Mouse (Mus musculus) ES-E14 (cell line): ENCODE measurements at regions not wholly inside any gene's neighbourhood (a gene's known extent, or its start where the extent isn't known, plus 50 kb on each side); places are given as distances from the start of the nearest gene placed in this dataset.

Experiments used
- DNase-seq: peaks from one replicate; pipeline ENCODE4 v3.0.0-alpha.2; 2013; ENCODE audit warnings: low read depth, low spot score
- H3K27ac ChIP-seq: 2 replicates; pipeline ENCODE4 v1.5.1; 2012; ENCODE audit warnings: low read depth, mild to moderate bottlenecking, low read length, moderate library complexity, mixed read lengths; ENCODE audit not compliant: poor library complexity, insufficient read depth, severe bottlenecking
- H3K36me3 ChIP-seq: 2 replicates; pipeline ENCODE4 v1.6.1; 2012; ENCODE audit warnings: mild to moderate bottlenecking, low read length, moderate library complexity, mixed read lengths; ENCODE audit not compliant: control insufficient read depth, poor library complexity, insufficient read depth, severe bottlenecking
- H3K4me1 ChIP-seq, 2 experiments: fragments of 150-350 bp in 1 of 2; sonication (generic) in 1 of 2; 2 replicates each; pipeline ENCODE4 v1.6.1; 2012; ENCODE audit warnings: low read length in 2 of 2, mild to moderate bottlenecking in 1 of 2, mixed read lengths in 1 of 2; ENCODE audit not compliant: control insufficient read depth in 2 of 2, insufficient read depth in 2 of 2, poor library complexity in 1 of 2
- H3K4me3 ChIP-seq, 2 experiments: fragments of 150-350 bp in 1 of 2; sonication (generic) in 1 of 2; 2 replicates each; pipeline ENCODE4 v1.5.1; 2012; ENCODE audit warnings: low read length in 2 of 2, low read depth in 1 of 2, mild to moderate bottlenecking in 1 of 2, mixed read lengths in 1 of 2; ENCODE audit not compliant: insufficient read depth in 1 of 2, poor library complexity in 1 of 2, severe bottlenecking in 1 of 2
- H3K9ac ChIP-seq: 2 replicates; pipeline ENCODE4 v1.6.1; 2012; ENCODE audit warnings: low read depth, mild to moderate bottlenecking, low read length, mixed read lengths; ENCODE audit not compliant: poor library complexity, insufficient read depth, severe bottlenecking
- H3K9me3 ChIP-seq: fragments of 150-350 bp; sonication (generic); 2 replicates; pipeline ENCODE4 v1.6.1; 2012; ENCODE audit warnings: low read depth, mild to moderate bottlenecking, low read length; ENCODE audit not compliant: control insufficient read depth, insufficient read depth
- CHD2 ChIP-seq: IDR thresholded peaks from 2 replicates; pipeline ENCODE4 v1.6.1; 2014; ENCODE audit warnings: mild to moderate bottlenecking, low read depth, low read length, inconsistent platforms
- HCFC1 ChIP-seq: IDR thresholded peaks from 2 replicates; pipeline ENCODE4 v1.6.1; 2012; ENCODE audit warnings: low read length, inconsistent platforms, borderline replicate concordance; ENCODE audit not compliant: insufficient read depth
- MAFK ChIP-seq: IDR thresholded peaks from 2 replicates; pipeline ENCODE4 v1.6.1; 2014; ENCODE audit warnings: mild to moderate bottlenecking, low read depth, low read length, inconsistent platforms; ENCODE audit not compliant: insufficient read depth
- ZC3H11A ChIP-seq: IDR thresholded peaks from 2 replicates; pipeline ENCODE4 v1.6.1; 2012; ENCODE audit warnings: low read depth, mild to moderate bottlenecking, inconsistent platforms, low read length, borderline replicate concordance
- ZNF384 ChIP-seq: IDR thresholded peaks from 2 replicates; pipeline ENCODE4 v1.6.1; 2012; ENCODE audit warnings: low read depth, low read length, inconsistent platforms
- in situ Hi-C, 2 experiments: fragments of 600-800 bp; cut with MboI; formaldehyde crosslinking; loops; one replicate each; pipeline ENCODE4 v1.15.1; 2025; ENCODE audit warnings: low sequenced_read_pairs in 2 of 2, inconsistent platforms in 1 of 2; ENCODE audit not compliant: unreplicated experiment in 2 of 2

DNA sequence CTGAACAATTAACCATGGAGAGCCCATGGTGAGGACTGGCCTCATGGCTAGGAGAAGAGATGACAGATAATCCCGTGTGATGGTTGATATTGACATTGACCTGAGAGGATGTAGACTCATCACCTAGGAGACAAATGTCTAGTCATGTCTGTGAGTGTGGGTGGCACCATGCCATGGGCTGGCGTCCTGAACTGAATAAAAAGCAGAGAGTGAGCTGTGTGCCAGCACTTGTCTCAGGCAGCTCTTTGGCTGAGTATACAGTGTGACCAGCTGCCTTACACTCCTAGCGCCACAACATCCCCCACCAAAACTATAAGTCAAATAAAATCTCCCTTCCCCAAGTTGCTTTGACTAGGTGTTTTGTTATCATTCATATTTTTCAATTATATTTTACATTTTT, 198.4 kb upstream of the Mvb12b start:
- no peak overlapping the region for H3K4me3 ChIP-seq
- no peaks in the 10 kb centered on the region for H3K9me3 ChIP-seq
- TF ChIP-seq ZC3H11A = no peak
- no peak for TF ChIP-seq CHD2
- no peak for TF ChIP-seq MAFK
- no peak for TF ChIP-seq ZNF384
- TF ChIP-seq HCFC1 = no peak
- no peaks in the 10 kb centered on the region for H3K36me3 ChIP-seq
- in situ Hi-C loops = no loop called here
- no peaks in the 10 kb centered on the region for H3K4me1 ChIP-seq
- no peak for DNase-seq
- H3K27ac ChIP-seq = no peak overlapping the region
- H3K9ac ChIP-seq = no peak overlapping the region

DNA sequence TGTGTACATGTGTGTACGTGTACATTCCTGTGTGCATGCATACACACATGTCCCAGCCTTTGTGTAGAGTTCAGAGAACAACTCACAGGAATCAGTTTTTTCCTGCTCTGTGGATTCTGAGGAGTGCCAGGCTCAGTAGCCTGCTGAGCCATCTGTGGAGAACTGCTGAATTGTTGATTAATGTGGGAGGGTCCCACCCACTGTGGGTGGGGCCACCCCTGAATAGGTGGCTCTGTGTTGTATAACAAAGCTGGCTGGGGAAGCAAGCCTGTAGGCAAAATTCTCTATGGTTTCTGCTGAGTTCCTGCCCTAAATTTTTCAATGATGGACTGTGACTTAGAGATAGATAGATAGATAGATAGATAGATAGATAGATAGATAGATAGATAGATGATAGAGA, 196.8 kb upstream of the Mvb12b start:
- Histone ChIP-seq H3K36me3 (no peaks in the 10 kb centered on the region), H3K4me1 (no peaks in the 10 kb centered on the region), H3K9me3 (no peaks in the 10 kb centered on the region), H3K27ac (no peak overlapping the region), H3K9ac (no peak overlapping the region), H3K4me3 (no peak overlapping the region)
- peak; percentile 33 for DNase-seq
- TF ChIP-seq MAFK (no peak), HCFC1 (no peak), ZC3H11A (no peak), ZNF384 (no peak), CHD2 (no peak)
- in situ Hi-C loops = no loop called here

DNA sequence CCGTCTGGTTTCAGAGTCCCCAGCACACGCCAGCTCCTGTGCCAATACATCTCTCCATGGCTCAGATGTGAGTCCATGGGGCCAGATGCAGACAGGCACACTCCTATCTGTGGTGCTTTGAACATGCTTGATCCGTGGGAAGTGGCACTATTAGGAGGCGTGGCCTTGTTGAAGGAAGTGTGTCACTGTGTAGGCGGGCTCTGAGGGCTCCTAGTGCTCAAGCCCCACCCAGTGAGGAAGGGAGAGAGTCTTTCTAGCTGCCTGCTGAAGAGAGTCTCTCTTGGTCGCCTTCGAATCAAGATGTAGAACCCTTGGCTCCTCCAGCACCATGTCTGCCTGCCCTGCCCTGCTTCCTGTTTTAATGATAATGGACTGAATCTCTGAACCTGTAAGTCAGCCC, 194.7 kb upstream of the Mvb12b start:
- no peaks in the 10 kb centered on the region for H3K36me3 ChIP-seq
- H3K9me3 ChIP-seq = no peaks in the 10 kb centered on the region
- 0 out of 4 replicates have a peak overlapping the region, but pooled peaks of 1 of the 2 experiments have one; percentile 16 for H3K4me3 ChIP-seq
- H3K9ac ChIP-seq = no peak overlapping the region
- in situ Hi-C loops = no loop called here
- H3K27ac ChIP-seq = no peak overlapping the region
- no peak for DNase-seq
- no peaks in the 10 kb centered on the region for H3K4me1 ChIP-seq
- no peak for TF ChIP-seq ZNF384
- TF ChIP-seq ZC3H11A = no peak
- no peak for TF ChIP-seq CHD2
- no peak for TF ChIP-seq HCFC1
- no peak for TF ChIP-seq MAFK

DNA sequence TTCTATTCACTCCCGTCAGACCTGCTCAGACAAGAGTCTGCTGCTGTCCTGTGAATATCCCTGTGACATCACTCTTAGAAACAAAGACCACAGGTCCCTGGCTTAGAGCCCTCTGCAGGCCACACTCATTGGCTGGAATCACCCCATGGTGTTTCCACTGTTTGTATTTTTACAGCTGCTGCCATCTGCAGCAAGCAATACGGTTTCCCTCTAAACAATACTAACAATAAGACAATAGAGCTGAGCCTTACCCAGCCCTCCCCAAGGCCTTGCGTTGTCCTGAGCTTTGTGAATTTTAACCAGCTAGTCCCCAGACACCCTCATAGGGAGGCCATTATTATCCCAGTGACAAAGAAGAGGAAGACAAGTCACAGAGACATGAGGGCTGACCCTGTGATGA, 192.4 kb upstream of the Mvb12b start:
- TF ChIP-seq MAFK (no peak), CHD2 (no peak), ZC3H11A (no peak), HCFC1 (no peak), ZNF384 (no peak)
- Histone ChIP-seq H3K4me1 (no peaks in the 10 kb centered on the region), H3K9me3 (no peaks in the 10 kb centered on the region), H3K9ac (no peak overlapping the region), H3K36me3 (no peaks in the 10 kb centered on the region), H3K4me3 (no peak overlapping the region), H3K27ac (no peak overlapping the region)
- DNase-seq = no peak
- in situ Hi-C loops = no loop called here

DNA sequence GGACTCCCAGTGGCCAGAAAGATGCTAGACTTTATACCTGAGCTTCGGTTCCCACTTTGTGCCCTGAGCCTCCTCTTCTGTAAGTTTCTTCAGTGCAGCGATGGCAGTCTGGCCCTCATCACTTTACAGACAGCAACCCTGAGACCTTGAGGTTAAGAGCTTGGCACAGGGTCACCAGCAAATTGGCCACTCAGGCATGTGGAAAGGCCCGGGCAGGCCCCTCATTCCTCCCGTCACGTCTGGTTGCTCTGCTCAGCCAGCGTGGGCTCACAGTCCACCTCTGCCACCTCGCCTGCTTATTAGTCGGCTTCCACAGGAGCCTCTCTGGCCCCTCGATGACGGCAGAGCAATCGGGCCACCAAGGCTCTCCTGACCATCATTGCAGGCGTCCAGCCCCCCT, 191.5 kb upstream of the Mvb12b start:
- H3K4me1 ChIP-seq = no peaks in the 10 kb centered on the region
- no peak overlapping the region for H3K4me3 ChIP-seq
- no peak for DNase-seq
- H3K9ac ChIP-seq = no peak overlapping the region
- in situ Hi-C loops = no loop called here
- TF ChIP-seq MAFK = no peak
- no peak for TF ChIP-seq ZC3H11A
- TF ChIP-seq CHD2 = no peak
- TF ChIP-seq ZNF384 = no peak
- TF ChIP-seq HCFC1 = no peak
- H3K36me3 ChIP-seq = no peaks in the 10 kb centered on the region
- no peak overlapping the region for H3K27ac ChIP-seq
- no peaks in the 10 kb centered on the region for H3K9me3 ChIP-seq
